12 mouse cellular contexts compared by ENCODE assay signal in genomic region chr7:115123283-115123682, GRCm38 (mm10).
DNase-seq lines count a peak whose midpoint lies in the region; ATAC-seq and TF ChIP-seq lines count a peak whose summit lies in the region.
"Had no signal": no experiment of that assay in that cellular context is flagged by ENCODE, and none has a peak within 500 bp of the region (broad histone marks: within the 10 kb centered on the region; RNA-seq: fewer than 3 reads in every experiment).

No protein-coding gene starts in this region.

- peak; percentile 38; the same call in 1 of the 2 replicates for TF ChIP-seq CTCF in kidney, postnatal 0 days (IDR thresholded peaks at IDR 0.05; ENCODE audit: low read depth)
- TF ChIP-seq CTCF in bone marrow, adult 2 months (IDR thresholded peaks at IDR 0.05; ENCODE audit: control insufficient read depth, insufficient read depth, low read length) = peak; percentile 24; the same call in 1 of the 2 replicates

- no peaks in the 10 kb centered on the region for H3K9me3 ChIP-seq in kidney, postnatal 0 days (replicated peaks; ENCODE audit: low read length)
- H3K9me3 ChIP-seq: liver, embryonic 15.5 days had no signal

- intact Hi-C loops in left cerebral cortex, postnatal 10 days (cut with DNase I) = no loop called here

- H3K4me3 ChIP-seq in kidney, postnatal 0 days (replicated peaks; ENCODE audit: low read depth, low read length) = no peak overlapping the region
- no peak overlapping the region for H3K4me3 ChIP-seq in bone marrow, adult 2 months (replicated peaks; ENCODE audit: control insufficient read depth, low read depth, low read length)
- H3K4me3 ChIP-seq: liver, embryonic 15.5 days had no signal

- H3K4me2 ChIP-seq in kidney, postnatal 0 days (ENCODE audit: low read length) = no peak overlapping the region
- H3K4me2 ChIP-seq: liver, embryonic 15.5 days had no signal

- no peak for ATAC-seq in kidney, postnatal 0 days (replicated peaks; ENCODE audit: low FRiP score, low read depth)

- TF ChIP-seq POLR2A in bone marrow, adult 2 months (IDR thresholded peaks at IDR 0.05; ENCODE audit: borderline replicate concordance, control insufficient read depth, low read depth, low read length) = no peak

- H3K27ac ChIP-seq in kidney, postnatal 0 days = no peak overlapping the region
- no peak overlapping the region for H3K27ac ChIP-seq in bone marrow, adult 2 months (ENCODE audit: control insufficient read depth, insufficient read depth, low read depth, low read length, poor library complexity)
- H3K27ac ChIP-seq: liver, embryonic 15.5 days had no signal

- no peaks in the 10 kb centered on the region for H3K36me3 ChIP-seq in kidney, postnatal 0 days (ENCODE audit: insufficient read depth, low read length)
- H3K36me3 ChIP-seq: liver, embryonic 15.5 days had no signal

- no peak for DNase-seq in kidney, postnatal 0 days (ENCODE audit: low spot score)
- DNase-seq in kidney, adult 9 months = no peak
- peak; percentile 32 for DNase-seq in retina, postnatal 1 day
- DNase-seq in retina, embryonic 14.5 days (ENCODE audit: low spot score) = no peak
- no peak for DNase-seq in left cerebral cortex, postnatal 10 days (ENCODE audit: extremely low spot score in 1 of 2, low spot score in 2 of 2)
- no peak for DNase-seq in left cerebral cortex, adult 9 months (ENCODE audit: low spot score in 2 of 2)
- DNase-seq: adrenal gland, postnatal 14 days; cerebellum, adult 11-12 months; embryo, embryonic 11 days; heart, adult 18-20 months had no signal

- H3K27me3 ChIP-seq in kidney, postnatal 0 days (ENCODE audit: insufficient read depth, low read length) = no peaks in the 10 kb centered on the region
- H3K27me3 ChIP-seq: liver, embryonic 15.5 days had no signal

- WGBS in kidney, postnatal 0 days = 45% methylated on average over 2 of the region's 2 CpGs
- WGBS in bone marrow, adult 2 months = 59% methylated on average over 2 of the region's 2 CpGs

- no peak overlapping the region for H3K9ac ChIP-seq in kidney, postnatal 0 days (ENCODE audit: low read depth, low read length)
- H3K9ac ChIP-seq: liver, embryonic 15.5 days had no signal

- H3K4me1 ChIP-seq in kidney, postnatal 0 days (replicated peaks; ENCODE audit: insufficient read depth, low read length) = no peaks in the 10 kb centered on the region
- no peaks in the 10 kb centered on the region for H3K4me1 ChIP-seq in bone marrow, adult 2 months (ENCODE audit: control insufficient read depth, insufficient read depth, low read length)
- H3K4me1 ChIP-seq: liver, embryonic 15.5 days had no signal
